Mouse (Mus musculus): ENCODE measurements around the gene Gria2.

Gria2 gene

GRCm38 (mm10) chr3:80802596-80803081 lies at the start of gene Gria2:
Gria2 (minus strand) TSS chr3:80802835.
- no peak for DNase-seq (ENCODE audit: low read depth, low spot score)

GRCm38 (mm10) chr3:80850947-80851346 lies 48.3 kb upstream of the Gria2 start:
- DNase-seq (ENCODE audit: low read depth, low spot score): no peak

- no peak for DNase-seq (ENCODE audit: low read depth, low spot score)
These were observed 43.0 kb upstream of the Gria2 start for GRCm38 (mm10) chr3:80845634-80846033.

- DNase-seq (ENCODE audit: low read depth, low spot score): no peak
These were observed 37.2 kb upstream of the Gria2 start for GRCm38 (mm10) chr3:80839845-80840244.

- DNase-seq (ENCODE audit: low read depth, low spot score): no peak
These were observed 34.9 kb upstream of the Gria2 start for GRCm38 (mm10) chr3:80837583-80837982.

- no peak for DNase-seq (ENCODE audit: low read depth, low spot score)
These were observed 21.3 kb upstream of the Gria2 start for GRCm38 (mm10) chr3:80823975-80824374.

GRCm38 (mm10) chr3:80818619-80819018 lies 16.0 kb upstream of the Gria2 start:
- no peak for DNase-seq (ENCODE audit: low read depth, low spot score)

- no peak for DNase-seq (ENCODE audit: low read depth, low spot score)
These were observed 11.1 kb upstream of the Gria2 start for GRCm38 (mm10) chr3:80813734-80814133.

- no peak for DNase-seq (ENCODE audit: low read depth, low spot score)
These were observed 9.6 kb upstream of the Gria2 start for GRCm38 (mm10) chr3:80812237-80812636.

GRCm38 (mm10) chr3:80805327-80805726 lies 2.7 kb upstream of the Gria2 start:
- no peak for DNase-seq (ENCODE audit: low read depth, low spot score)

GRCm38 (mm10) chr3:80803811-80804210 lies 1.2 kb upstream of the Gria2 start:
- no peak for DNase-seq (ENCODE audit: low read depth, low spot score)

GRCm38 (mm10) chr3:80803211-80803610 lies 576 bp upstream of the Gria2 start:
- DNase-seq (ENCODE audit: low read depth, low spot score): no peak

- DNase-seq (ENCODE audit: low read depth, low spot score): no peak
These were observed 766 bp downstream of the Gria2 start for GRCm38 (mm10) chr3:80801827-80802310.

- no peak for DNase-seq (ENCODE audit: low read depth, low spot score)
These were observed 1.4 kb downstream of the Gria2 start for GRCm38 (mm10) chr3:80800995-80801826.

GRCm38 (mm10) chr3:80800299-80800994 lies 2.2 kb downstream of the Gria2 start:
- DNase-seq (ENCODE audit: low read depth, low spot score): no peak

- no peak for DNase-seq (ENCODE audit: low read depth, low spot score)
These were observed 4.7 kb downstream of the Gria2 start for GRCm38 (mm10) chr3:80797935-80798334.

- no peak for DNase-seq (ENCODE audit: low read depth, low spot score)
These were observed 5.9 kb downstream of the Gria2 start for GRCm38 (mm10) chr3:80796764-80797163.

- no peak for DNase-seq (ENCODE audit: low read depth, low spot score)
These were observed 7.4 kb downstream of the Gria2 start for GRCm38 (mm10) chr3:80795284-80795683.

GRCm38 (mm10) chr3:80787116-80787744 lies 15.4 kb downstream of the Gria2 start:
- no peak for DNase-seq (ENCODE audit: low read depth, low spot score)

GRCm38 (mm10) chr3:80781144-80781530 lies 21.5 kb downstream of the Gria2 start:
- no peak for DNase-seq (ENCODE audit: low read depth, low spot score)

- DNase-seq (ENCODE audit: low read depth, low spot score): no peak
These were observed 22.1 kb downstream of the Gria2 start for GRCm38 (mm10) chr3:80780383-80781143.
